Mouse (Mus musculus): ENCODE results near the gene Fgb.

Fgb gene

DNA sequence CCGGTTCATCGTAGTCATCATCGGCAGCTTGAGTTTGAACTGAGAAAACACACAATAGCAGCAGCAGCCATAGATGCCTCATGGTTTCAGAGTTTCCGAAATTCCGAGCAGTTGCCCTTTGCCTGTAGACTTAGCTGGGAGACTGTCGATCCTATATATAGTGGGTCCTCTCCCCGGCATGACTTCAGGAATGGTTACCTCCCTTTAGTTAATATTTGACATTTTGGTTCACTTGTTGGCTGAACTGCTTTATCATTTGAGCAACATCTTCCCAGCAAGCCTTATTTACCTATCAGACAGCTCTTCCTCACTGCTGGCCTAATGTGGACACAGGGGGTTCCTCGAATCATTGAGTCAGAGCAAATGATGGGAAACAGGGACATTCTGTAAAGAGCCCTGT, at the start of gene Fgb:
TSS of gene Fgb (minus strand) at position 184 of the 400 bp plus-strand sequence.
- no peak for DNase-seq (ENCODE audit: low spot score)

DNA sequence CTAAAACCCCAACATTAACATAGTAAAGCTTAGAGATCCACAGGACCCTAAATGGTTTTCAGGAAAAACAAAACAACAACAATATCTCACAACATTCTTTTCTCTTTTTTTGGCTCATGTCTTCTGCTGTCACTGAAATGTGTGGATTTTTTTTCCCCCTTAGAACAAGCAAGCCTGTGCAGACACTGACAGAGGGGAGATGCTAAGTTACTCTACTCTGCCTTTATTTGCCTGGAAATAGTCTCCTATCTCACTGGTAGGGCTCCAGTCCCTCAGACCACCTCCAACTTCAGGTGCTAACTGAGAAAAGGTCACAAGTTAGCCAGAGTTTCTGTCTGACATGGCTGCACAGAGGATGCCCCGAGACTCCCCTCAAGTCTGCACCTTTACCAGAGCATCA, 49.5 kb upstream of the Fgb start:
- peak; percentile 12 for DNase-seq (ENCODE audit: low spot score)

DNA sequence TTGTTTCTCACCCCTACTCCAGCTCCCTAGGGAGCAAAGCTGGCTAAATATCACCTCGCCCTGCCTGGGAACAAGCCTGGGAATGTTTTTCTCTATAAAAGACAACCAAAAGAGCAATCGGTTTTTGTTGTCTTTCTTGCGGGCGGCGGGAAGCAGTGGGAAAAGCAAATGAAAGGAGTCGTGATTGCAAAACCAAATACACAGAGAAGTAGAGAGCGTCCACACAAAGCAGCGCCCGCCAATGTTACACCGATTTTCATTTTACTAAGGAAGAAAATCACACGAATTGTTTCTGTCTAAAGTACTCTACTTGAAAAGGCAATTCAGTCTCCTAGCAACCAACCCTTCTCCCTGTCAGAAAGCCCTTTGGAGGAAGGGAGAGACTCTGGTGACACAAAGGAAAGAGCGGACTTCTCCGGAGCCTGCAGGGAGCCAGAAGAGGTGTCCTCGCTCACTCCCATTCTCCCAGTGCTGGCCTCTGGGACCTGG, 48.9 kb upstream of the Fgb start:
- DNase-seq (ENCODE audit: low spot score), result peak; percentile 76

DNA sequence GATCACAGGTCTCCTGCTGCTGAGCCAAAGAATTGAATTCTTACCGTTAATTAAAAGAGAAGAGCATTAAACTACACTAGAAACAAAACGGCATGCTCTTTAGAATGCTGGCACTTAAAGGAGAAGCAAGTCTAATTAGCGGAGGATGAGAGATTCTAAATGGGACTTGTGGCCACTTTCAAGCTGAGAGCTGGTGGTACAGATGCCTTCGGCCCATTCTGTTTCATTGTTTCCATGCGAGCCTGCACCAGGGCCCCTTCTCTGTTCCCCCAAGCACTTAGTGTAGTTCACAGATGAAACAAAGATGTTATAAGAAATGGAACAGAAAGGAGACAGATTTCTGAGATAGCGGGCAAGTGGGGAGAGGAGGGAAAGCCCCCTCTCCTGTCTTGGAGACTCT, 47.9 kb upstream of the Fgb start:
- peak; percentile 22 for DNase-seq (ENCODE audit: low spot score)

DNA sequence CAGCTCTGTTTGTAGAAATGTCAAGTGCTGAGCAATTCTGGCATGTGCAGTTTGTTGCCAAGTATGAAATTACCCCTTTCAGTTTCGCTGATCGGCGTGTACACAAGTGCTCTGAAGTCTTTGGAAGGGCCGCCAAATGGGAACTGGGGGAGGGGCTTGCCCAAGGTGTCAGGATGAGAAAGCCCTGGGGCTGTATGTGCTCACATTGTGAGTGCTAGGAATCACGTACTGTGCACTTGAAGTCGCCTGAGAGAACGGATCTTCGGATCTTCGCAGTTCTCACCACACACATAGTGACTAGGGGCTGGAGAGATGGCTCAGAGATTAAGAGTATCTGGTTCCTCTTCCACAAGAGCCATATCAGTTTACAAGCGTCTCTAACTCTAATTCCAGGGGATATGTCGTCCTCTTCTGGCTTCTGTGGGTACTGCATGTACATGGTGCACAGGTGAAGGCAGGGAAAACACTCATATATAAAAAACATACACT, 30.9 kb upstream of the Fgb start:
- peak; percentile 88 for DNase-seq (ENCODE audit: low spot score)

DNA sequence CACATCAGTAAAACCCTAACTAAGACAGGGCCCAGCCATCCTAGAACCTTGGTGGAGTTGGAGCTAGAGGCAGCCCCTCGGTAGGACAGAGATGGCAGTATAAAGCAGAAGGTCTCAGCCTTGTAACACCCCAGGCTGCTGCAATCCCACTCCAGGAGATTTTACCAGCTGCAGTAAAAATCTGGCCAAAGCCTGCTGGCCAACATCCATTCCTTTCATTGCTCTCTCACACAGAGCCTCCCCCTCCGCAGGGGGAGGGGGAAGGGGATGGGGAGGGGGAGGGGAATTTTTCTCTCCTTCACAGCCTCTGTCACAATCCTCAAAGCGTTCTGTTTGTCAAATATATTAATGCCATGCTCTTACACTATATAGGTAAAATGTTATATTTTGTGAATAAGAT, 26.9 kb upstream of the Fgb start:
- peak; percentile 31 for DNase-seq (ENCODE audit: low spot score)

DNA sequence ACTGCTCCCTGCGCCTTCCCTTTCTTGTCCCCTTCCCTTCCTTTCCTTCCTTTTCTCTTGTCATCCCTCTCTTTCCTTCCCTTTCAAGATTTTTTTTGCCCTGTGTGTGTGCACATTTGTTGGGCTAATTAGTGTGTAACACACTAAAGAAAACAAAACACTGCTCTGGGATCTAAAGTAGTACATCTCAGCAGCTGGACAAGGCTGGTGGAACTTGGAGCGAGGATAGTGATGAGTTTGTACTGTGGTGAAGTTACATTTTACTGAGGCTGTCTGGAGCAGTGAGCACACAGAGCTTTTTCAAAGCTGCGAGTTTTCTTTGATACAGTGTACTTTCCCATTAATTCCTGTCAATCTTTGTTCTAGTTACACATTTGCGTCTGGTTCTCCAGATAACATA, 20.6 kb upstream of the Fgb start:
- no peak for DNase-seq (ENCODE audit: low spot score)

DNA sequence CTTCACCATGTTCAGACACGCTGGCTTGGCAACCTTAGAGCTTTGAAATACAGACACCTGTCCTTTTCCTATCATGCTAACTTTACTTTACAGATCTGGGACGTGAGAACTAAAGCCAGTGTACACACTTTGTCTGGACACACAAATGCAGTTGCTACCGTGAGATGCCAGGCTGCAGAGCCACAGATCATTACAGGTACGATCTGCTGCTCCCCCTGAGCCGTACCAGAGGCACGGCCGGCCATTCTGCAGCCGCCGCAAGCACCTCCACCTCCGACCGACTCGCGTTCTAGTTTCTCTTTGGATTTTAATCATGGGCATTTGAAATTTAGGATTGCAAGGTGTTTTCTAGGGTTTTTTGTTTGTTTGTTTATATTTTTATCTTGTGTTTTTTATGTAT, 19.2 kb upstream of the Fgb start:
- DNase-seq (ENCODE audit: low spot score), result no peak

DNA sequence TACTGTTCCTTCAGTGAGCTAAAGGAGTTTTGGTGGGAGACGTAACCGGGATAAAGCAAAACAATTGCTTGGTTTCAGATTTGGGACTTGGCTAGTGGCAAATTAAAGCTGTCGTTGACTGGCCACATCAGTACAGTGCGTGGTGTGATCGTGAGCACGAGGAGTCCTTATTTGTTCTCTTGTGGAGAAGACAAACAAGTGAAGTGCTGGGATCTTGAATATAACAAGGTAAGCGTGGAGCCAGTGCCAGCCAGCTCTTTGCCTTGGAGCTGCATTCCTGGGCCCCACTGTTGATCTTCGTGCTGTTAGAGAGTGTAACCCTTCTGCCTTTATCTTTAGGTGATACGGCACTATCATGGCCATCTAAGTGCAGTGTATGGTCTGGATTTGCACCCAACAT, 18.3 kb upstream of the Fgb start:
- DNase-seq (ENCODE audit: low spot score), result no peak

DNA sequence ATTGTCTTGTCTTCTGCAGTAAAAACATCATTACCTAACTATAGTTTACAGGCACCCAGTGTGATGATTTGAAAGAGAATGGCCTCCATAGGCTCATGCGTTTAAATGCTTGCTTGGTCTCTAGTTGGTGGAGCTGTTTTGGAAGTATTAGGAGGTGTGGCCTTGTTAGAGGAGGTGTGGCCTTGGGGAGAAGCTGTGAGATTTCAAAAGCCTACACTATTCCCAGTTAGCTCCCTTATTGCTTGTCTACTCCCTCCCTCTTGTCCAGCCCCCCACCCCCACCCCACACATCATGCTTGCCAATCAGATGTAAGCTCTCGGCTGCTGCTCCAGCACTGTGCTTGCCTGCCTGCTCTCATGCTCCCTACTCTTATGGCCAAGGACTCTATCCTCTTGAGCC, 7.4 kb upstream of the Fgb start:
- DNase-seq (ENCODE audit: low spot score), result no peak

DNA sequence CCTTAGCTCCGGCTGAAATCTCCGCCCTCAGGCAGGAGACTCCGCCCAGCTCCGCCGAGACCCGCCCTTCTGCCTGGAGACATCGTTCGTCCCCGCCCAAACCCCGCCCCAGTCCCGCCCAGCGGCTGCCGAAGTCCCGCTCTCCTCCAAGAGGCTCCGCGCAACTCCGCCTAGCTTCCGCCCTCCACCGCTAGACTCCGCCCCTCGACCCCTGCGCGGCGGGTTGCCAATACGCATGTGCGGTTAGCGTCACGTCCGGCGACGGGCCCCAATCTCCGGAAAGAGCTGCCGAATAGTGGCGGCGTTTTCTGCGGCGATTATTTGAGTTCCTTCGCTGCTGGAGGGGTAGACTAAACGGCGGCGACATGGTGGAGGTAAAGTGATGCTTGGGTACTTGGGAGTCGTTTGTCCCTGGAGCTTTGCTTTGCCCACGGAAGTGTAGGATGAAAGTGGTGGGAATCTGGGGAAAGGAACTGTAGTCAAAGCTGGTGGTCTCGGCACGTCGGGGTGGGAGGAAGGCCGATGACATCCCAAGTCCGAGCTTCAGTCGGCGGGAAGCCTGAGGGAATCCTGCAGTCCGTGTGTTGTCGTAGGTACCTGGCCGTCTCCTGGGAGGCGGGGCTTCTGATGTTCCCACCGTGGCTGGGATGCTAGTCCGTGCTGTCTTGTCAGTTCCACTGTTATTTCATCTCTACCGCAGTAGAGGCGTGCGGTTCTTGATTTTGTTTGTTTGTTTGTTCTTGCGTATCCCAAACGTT, 5.8 kb upstream of the Fgb start, which contains the start of gene Plrg1:
TSS of gene Plrg1 (plus strand) at position 242 of the 758 bp plus-strand sequence.
- peak; percentile 98 for DNase-seq (ENCODE audit: low spot score)

DNA sequence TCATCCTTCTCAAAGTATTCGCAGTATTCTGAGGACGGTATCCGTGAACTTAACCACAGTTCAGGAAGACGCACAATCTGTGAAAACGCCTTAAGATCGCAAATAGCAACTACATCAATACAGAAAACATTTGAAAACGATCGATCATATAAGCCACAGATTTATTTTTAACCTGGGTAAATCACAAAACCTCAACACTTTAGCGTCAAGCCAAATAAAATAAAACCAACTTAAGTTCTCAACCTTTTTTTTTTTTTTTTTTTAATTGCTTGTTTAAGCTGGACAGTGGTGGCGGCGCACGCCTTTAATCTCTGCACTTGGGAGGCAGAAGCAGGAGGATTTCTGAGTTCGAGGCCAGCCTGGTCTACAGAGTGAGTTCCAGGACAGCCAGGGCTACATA, 5.1 kb upstream of the Fgb start:
- DNase-seq (ENCODE audit: low spot score), result no peak

DNA sequence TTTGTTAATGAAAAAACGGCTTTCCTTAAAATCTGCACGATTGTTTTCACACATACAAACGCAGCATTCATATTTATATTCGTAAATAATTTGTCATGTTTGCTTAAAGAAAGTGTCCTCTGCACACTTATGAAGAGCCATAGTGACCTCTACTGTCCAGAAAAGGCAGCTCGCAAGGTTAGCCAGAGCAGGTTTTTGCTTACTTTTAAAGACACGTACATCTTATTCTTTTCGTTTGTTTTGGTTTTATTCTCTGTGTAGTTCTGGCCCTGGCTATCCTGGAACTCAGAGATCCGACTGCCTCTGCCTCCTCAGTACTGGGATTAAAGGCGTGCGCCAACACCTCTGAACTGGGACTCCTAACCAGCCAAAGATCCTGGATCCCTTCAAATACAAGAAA, 4.1 kb upstream of the Fgb start:
- peak; percentile 76 for DNase-seq (ENCODE audit: low spot score)

DNA sequence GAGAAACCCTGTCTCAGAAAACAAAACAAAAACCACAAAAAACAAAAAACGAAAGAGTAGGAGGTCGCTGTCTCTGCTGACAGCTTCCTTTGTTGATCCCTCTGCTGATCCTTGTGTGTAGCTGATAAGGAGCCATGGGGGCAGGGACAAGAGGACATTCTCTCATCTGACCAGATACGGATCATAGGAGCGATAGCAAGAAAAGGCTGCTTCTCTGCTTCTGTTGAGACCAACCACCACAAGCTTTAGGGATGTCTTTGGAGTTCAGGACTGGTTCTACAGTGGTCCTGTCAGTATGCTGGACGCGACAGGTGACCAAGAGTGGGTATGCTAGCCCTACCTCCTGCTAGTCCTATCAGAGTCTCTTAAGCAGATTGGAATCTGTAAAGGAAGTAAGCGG, 3.5 kb upstream of the Fgb start:
- no peak for DNase-seq (ENCODE audit: low spot score)

DNA sequence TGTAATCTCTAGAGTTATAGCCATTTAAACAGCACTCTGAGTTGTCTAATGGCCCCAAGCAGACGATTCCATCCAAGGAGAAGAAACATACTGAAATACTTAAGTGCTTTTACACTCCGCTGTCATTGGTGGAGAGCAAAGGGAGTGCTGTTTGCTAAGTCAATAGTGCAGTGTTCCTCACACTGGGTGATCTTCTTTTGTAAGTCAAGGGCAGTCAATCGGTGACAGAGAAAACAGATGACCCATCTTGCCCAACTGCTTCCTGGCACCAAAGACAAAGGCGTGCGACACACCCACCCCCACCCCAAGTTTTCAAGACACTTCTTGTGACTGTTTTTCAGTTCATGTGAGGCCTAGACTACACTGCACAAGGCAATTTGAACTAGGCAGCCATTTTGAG, 2.4 kb upstream of the Fgb start:
- no peak for DNase-seq (ENCODE audit: low spot score)

DNA sequence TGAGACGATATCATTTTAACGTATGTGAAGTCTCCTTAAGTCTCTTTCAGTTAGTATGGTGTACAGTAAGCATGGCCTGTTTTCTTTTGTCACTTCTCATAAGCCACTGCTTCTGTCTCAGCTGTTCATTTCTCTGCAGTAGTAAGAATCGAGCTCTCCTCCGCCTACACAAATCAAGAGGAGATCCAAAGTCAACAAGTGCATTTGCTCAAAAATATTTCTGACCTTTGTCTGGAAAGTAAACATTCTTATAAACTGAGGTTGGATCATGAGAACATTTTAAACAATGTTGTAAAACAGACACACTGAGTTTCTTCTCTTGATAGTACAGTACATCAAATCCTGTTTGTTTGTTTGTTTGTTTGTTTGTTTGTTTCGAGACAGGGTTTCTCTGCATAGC, 998 bp upstream of the Fgb start:
- DNase-seq (ENCODE audit: low spot score), result no peak

DNA sequence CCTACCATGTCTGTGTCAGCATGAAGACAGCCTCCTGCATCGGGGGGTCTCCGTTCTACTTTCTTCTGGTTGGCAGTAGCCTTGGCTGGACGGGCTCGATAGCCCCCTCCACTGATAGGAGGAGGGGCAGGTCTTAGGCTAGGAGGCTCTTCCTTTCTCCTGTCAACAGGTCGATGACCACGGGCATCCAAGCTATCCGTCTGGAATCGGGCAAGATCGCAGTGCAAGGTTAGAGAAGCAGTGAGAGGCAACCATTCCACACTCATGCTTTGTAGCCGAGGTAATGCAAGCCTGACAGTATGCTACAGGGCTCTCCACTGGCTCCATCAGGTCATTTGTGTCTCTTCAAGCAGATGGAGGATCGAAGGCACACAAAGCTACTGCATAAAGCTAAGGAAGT, 3.0 kb downstream of the Fgb start:
- no peak for DNase-seq (ENCODE audit: low spot score)

DNA sequence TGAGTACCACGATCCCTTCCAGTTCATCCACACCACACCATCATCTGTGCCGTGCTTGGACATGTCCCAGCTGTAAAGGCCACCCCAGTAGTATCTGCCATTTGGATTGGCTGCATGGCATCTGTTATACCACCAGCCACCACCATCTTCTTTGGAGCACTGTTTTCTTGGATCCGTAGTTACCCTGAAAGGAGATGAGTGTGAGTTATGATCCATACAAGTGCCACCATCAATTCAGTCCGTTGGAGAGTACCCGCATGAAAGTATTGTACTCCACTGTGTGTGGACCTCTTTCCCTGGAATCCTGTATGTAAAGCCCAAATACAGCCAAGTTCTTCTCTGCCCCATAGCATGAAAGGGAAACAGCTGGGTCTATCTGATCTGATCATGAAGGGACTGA, 7.2 kb downstream of the Fgb start:
- no peak for DNase-seq (ENCODE audit: low spot score)

DNA sequence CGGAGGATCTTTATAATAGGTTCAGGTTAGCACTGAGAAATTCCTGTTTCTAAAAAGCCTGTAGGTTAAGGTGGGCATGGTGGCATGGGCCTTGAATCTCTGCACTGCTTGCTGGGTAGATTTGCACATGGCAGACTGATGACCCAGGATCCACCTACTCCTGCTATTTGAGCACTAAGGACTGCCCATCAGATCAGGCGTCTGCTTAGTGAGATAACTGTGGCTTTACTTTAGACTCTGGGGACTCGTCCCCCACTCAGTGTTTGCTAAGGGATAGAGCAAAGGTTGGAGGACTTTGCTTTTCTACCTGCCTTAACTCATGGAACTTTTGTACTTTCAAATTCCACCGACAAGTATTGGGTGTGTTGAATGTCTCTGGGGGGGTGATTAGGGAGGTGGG, 10.0 kb downstream of the Fgb start:
- DNase-seq (ENCODE audit: low spot score), result no peak

DNA sequence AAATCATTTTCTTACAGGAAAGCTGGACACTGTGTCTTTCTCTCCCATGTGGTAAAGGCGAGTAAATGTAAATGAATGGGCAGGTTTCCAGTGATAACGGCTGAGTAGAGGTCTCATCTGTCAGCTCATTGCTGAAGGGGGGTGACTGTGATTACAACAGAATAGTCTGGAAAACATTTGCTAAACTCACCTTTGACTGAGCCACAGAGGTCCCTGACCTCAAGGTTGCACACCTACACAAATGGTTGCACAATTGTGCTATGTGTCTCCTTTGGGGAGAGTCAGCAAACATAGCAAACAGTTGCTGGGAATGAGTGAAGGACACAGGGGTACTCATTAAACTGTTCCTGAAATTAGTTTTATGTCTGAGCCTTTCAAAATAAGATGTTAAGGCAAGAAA, 10.8 kb downstream of the Fgb start:
- no peak for DNase-seq (ENCODE audit: low spot score)

DNA sequence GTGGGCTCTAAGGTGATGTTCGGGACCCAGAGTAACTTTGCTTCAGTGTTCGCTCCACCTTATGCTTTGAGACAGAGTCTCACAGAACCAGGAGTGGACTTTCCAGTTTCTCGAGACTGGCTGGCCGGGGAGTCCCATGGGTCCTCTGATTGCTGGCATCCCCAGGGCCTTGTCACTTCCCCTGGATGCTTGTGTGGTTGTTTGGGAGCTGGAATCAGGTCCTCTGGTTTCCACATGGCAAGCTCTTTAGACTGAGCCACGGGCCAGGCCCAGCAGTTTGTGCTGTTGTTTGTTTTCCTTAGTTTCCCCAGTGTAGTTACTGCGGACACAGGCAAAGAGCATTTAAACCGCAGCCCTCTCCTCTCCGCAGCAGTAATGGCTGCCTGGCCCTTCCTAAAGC, 15.9 kb downstream of the Fgb start:
- DNase-seq (ENCODE audit: low spot score), result no peak

DNA sequence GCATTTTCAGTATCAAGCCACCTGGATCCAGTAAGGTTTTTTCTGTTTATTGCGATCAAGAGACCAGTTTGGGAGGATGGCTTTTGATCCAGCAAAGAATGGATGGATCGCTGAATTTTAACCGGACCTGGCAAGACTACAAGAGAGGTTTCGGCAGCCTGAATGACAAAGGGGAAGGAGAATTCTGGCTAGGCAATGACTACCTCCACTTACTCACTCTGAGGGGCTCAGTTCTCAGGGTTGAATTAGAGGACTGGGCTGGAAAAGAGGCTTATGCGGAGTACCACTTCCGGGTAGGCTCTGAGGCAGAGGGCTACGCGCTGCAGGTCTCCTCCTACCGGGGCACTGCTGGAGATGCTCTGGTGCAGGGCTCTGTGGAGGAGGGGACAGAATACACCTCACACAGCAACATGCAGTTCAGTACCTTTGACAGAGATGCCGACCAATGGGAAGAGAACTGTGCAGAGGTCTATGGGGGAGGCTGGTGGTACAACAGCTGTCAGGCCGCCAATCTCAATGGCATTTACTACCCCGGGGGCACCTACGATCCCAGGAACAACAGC, 16.8 kb downstream of the Fgb start:
- DNase-seq (ENCODE audit: low spot score), result peak; percentile 17

DNA sequence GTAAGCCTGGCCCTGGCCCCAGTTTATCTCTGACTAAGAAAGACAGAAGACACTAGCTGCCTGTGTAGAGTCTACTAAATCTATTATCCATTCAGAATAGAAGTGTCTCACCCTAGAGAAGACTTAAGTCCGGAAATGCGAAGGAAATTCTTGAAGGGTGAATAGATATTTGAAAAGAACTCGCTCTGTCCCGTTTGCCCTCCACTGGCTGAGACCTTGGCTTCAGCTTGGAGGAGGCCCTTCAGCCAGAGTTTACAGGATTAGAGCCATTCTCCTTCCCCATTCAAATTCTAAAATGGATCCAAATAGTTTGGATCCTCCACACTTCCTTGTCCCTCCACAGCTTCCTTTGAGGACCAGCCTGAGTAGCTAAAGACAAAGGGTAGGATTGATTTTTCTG, 19.3 kb downstream of the Fgb start:
- no peak for DNase-seq (ENCODE audit: low spot score)

All from embryo, embryonic 10.5 days (tissue).